Mouse (Mus musculus) cerebellum, postnatal 4 days (tissue): ENCODE measurements around the gene Camsap2.
A peak's percentile ranks its signal among the peaks of the same experiment; 100 is the strongest.

Experiments used
- DNase-seq, 2 experiments: peaks; one replicate each; pipeline ENCODE4 v3.0.0; 2022; ENCODE audit warnings: low spot score in 2 of 2, mixed read lengths in 1 of 2

The Camsap2 gene

DNA sequence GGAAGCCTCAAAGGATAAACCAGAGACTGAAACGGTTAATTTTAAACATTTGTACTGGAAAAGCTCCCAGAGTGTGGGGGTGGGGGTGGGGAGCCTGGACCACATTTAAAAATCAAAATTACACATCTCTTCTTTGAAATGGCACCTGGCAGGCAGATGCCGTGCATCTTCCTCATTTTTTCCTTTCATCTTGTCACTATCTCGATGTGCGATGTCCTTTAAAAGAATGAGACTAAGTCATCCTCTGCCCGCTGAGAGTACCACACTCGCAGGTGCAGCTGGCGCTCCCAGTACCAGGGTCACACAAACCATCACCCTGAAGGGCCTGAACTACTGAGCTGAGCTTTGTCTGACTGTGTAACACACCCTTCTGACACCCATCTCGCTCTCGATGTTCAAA is 87.4 kb downstream of the Camsap2 start:
- no peak for DNase-seq

DNA sequence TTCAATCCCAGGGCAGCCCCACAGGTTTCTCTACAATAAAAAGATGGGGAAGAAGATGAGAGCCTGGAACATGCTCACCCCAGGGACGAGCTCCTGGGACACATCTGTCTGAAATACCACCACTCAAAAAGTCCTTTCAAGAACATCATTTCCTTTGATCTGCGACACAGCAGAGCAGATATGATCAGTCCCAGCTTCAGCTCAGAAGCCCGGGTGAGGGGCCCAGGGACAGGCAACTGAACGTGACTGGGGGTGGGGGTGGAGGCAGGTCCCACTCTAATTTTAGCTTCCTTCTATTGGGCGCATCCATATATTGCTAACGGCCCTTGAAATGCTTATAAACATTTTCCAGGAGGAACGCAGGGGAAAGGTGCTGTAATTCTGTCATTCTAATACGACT is 90.2 kb downstream of the Camsap2 start:
- DNase-seq = no peak

DNA sequence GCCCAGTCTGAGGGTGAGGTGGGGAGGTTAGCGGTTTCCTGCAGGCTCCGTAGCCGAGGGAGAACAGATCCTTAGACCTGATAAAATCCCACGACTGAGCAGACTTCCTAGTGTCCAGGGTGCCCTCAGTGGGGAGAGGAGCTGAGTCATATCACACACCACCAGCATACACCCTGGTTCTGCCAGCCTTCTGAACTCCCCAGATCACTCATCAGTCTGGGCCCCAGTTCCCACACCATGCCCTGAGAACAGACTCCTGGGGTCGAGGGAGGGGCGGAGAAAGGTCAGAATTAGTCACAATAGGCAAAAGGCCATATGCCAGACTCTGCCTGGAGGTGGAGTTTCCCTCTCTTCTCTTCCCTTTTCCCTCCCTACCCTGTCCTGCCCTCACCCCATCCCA is 90.7 kb downstream of the Camsap2 start:
- DNase-seq = no peak

DNA sequence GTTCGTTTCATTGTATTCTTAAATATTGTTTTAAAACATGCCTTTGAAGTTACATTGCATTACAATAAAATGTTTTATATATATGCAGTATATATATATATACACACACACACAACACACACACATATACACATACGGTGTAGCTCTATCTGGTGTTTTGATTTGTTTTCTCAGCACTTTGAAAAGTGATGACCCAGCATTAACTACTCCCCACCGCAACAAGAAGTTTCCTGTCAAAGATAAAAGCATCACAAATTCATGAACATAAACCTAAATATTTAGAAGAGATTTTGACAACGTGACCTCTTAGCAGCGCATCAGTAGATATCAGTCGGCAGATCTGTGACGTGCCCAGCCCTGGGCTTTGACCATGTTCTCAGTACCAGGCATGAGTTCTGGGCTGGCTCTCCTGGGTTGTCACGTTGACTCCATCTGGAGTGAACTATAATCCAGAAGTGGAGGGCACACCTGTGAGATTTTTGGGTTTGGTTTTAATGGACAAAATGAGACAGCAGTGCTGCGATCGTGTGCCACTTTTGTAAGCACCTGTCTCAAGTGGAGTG is 91.3 kb downstream of the Camsap2 start:
- DNase-seq = no peak

DNA sequence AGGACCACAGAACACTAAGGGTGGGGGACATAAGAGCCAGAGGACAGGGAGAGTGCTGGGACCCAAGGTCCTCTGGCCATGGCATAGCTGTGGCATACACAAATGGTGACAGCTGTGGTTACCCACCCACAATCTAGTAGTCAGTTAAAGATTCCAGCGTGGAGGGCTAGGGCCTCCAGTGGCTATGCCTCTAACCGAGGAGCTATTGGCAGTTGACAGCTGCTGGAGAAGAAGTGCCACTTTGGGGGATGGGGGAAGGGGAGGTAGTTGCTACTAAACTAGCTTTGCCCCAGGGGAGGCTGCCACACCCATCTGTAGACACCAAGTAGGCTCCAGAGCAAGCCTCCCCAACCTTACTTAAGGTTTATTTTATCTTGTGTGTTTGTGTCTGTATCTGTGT is 92.4 kb downstream of the Camsap2 start:
- no peak for DNase-seq

DNA sequence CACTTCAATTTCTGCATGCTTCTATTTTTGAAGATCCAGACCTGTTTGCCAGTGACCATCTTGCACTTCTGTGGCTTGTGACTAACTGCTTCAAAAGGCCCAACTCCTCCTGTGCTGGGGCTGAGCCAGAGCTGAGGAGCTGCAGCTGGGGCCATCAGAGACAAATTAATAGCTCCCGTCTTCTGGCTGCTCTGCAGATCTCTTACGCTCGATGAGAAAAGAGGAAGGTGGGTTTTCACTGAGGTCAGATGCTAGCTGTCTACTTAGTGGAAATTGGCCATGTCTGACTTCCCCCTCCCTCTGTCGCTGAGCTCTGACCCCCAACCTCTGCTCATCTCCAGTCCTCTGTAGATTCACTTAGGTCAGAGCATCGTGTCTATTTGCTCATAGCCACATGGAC is 96.2 kb downstream of the Camsap2 start:
- DNase-seq = no peak

DNA sequence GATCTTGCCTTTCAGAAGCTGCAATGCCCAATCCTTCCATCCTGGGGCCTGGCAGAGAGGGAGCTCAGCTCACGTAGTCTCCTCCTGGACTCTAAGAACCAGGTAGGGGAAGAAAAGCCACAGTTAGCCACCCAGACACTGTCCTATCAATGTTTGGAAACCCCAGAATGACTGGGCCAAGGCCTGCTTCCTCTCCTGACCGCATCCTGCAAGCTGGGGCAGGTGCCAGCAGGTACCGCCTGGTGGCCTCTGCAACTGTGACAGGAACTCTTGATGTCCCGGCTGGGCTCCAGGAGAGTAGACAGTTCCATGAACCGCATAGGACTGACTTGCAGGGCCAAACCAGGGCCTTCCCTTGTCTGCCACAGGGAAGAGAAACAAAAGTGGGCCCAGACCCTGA is 98.5 kb downstream of the Camsap2 start:
- no peak for DNase-seq

DNA sequence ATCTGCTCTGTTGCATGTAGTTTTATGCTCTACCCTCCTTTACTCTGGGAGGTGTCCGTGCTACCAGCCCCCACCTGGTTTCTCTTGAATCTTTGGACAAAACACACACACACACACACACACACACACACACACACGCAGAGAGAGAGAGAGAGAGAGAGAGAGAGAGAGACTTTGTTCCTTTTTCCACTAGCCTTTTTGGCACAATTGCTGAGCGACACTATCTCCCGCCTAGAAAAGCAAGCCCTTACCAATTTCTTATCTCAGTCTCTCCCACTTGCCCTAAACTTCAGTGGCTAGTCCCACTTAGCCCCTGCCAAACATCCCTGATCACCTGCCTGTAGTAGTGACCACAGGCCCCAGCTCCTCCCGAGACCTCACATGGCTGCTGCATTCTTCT is 101.4 kb downstream of the Camsap2 start:
- DNase-seq = no peak

DNA sequence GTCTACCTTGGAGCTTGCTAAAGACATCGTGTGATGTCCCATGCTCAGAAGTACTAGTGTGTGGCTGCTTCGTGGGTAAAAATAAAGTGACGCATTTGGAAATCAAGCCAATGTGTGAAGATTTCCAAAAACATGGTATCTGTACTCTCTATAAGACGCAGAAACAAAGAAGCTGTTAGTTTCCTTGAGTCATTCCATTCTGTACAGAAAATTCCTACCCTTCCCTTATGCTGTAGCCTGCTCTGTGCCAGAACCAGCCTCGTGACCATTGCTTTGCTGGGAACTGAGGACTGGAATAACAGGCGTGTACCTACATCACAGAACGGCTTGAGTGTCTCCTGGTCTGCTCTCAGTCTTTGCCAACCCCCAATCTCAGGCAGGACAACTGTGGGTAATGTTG is 104.1 kb downstream of the Camsap2 start:
- DNase-seq = no peak

DNA sequence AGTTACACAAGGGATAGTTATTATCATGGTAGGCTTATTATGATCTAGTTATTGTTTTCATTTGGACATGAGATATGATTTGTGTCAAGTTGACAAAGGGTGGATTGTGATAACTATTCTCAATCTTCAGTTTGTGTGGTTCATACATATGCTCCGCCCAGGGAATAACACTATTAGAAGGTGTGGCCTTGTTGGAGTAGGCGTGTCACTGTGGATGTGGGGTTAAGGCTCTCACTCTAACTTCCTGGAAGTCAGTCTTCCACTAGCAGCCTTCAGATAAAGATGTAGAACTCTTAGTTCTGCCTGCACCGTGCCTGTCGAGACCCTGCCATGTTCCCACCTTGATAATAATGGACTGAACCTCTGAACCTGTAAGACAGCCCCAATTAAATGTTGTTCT is 107.4 kb downstream of the Camsap2 start:
- no peak for DNase-seq

DNA sequence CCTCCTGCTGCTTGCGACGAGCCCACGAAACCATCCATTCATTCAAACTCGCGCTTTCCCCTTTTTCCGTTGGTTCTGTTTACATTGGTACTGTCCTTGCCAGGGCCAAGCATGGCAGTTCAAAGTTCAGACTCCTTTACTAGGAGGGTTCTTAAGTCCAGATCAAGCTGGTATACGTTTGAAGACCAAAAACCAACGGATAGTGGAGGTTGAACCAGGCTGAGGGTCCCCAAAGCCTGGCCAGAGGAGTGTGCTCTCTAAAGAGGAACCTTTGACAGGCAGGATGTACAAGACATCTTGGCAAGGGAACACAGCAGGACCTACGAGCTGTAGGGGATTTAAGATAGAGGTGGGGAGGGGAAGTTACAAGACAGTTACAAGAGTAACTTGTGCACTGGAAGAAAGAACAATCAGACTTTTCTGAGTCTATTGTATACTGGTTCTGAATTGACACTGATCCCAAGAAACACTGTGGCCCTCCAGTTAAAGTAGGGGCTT is 111.3 kb downstream of the Camsap2 start:
- DNase-seq = no peak

DNA sequence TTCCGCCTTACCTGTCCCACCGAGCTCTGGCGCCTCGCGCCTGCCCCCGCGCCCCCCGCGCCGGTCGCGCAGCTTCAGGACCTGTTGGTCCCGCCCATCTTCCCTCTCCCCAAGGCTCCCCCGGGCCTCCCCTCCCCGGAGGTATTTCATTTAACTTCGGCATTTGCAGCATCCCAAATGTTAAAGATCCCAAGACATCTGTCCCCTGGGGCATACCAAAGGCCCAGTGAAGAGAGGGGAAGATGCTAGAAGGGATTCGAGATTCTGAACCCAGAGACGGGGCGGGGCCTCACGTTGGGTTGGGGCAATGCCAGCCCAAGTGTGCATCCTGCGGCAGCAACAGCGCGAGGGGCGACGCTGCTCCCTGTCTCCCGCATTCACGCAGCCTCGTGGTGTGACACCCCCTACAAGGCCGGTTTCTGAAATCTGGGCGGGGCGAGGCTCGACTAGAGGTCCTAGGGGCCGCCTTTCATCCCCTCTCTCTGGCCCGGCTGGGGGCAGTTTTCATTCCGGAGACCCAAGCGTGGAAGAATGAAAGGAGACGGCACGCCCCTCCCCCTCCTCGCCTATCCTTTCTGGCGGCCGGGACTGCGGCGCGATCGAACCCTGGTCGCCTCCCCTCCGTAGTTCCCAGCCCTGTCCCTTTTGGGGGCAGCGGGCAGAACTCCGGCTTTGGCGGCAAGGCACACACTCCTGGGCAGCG is 111.9 kb downstream of the Camsap2 start, which contains the start of gene Inava:
Gene Inava (minus strand): TSS at position 373 of the 703 bp plus-strand sequence.
- DNase-seq = peak; percentile 43 to 61

DNA sequence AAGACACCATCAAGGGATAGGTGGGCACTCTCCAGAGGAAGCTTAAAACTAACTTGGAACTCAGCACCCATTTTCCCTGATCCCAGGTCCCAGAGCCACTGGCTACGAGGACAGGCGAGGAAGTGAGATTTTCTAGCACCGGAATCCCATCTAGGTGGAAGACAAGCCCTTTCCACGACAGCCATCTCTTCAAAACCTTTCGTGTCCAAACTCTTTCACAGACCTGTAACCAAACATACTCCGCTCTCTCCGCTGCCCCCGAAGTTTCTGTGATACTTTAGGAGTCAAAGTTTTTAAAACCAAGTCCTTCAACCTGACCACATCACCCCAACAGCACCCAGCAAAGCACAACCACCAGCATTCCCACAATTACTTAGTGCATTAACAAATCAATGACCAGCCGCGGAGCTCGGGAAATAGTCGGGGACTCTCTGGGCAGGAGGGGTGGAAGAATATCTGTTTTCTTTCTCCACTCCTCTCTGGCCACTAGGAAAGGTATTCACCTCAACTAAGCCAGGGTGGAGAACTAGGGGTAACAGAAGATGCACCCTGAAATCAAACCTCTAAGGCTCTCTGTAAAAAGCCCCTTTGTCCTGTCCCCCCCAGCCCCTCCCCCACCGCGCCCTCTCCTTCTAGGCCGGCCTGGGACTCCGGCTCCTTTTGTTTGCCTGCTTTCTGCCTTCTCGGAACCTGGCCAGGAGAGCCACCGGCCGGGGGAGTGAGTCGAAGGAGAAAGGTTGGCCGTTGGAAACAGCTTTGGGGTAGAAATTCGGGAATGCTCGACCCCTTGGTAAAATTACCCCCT is 112.7 kb downstream of the Camsap2 start:
- DNase-seq = no peak

DNA sequence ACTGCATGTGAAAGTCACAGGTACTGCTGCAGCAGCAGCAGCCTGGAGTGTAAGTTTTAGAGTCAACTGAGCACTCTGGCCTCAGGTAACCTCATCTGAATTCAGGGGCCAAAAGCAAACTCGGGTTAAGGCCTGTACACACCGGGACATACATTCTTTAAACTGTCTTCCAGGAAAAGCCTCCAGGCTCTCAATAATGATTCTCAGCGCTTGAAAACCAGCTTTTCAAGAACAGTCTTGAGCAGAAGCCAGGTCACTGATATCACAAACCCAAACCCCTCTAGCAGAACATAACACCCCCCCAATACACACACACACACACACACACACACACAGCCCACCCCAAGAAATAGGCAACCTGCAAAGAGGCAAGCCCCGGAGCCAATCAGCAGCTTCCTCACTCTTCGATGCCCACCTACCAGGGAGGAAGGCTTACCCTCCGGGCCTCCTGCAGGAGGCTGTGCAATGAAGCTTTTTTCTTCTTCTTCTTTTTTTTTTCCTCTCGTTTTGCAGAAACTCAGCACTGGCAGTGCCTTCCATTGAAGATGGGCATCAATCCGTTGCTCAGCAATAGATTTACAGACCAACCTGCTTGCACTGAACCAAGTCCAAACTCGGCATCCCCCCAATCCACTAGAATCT is 113.5 kb downstream of the Camsap2 start:
- DNase-seq = no peak

DNA sequence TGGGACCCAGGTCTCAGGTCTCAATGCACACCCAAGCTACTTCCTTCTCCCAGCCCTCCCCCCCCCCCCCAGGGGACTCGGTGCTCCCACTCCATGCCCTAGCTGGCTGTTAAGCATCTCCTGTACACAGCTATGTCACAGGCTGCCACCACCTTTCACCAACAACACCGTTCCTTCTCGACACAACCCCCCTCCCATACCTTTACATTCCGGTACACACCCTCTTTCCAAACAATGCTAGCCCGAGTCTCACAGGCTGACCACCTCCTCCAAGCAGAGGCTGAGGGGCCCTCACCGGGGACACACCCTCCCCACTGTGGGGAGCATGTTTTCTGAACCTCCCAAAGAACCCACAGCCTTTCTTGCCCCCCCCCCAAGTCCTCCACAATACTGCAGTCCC is 114.3 kb downstream of the Camsap2 start:
- no peak for DNase-seq

DNA sequence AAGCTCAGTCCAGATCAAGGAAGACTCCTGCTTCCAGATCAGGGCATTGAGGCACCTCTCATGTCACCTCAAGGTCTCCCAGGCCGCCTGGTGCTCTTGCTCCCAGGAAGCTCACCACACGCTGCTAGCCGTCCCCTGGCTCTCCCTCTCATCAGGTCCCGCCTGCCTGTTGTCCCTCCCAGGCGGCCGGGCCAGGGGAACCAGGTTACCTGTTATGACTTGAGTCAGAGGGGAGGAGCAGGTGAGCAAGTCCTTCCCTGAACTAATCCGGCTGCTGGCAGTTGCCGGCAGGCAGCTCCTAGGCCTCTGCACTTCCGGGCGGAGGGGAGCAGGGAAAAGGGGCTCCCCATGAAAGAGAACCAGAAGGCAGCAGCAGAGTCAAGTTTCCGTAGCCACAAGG is 115.7 kb downstream of the Camsap2 start:
- DNase-seq = no peak

DNA sequence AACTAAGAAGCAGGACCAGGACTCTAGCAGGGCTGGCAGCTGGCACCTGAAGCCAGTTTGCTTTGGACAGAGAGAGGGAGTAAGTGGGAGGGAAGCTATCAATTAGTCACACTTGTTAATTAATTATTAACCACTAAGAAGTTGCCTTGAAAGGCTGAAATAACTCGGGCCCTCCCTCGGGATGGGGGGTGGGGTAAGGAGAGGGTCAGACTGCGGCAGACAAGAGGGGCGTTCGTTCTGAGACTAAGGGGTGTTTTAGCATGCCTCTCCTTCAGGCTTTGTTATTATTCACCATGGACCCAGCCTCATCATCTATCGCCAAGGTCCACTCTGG is 116.9 kb downstream of the Camsap2 start:
- no peak for DNase-seq

DNA sequence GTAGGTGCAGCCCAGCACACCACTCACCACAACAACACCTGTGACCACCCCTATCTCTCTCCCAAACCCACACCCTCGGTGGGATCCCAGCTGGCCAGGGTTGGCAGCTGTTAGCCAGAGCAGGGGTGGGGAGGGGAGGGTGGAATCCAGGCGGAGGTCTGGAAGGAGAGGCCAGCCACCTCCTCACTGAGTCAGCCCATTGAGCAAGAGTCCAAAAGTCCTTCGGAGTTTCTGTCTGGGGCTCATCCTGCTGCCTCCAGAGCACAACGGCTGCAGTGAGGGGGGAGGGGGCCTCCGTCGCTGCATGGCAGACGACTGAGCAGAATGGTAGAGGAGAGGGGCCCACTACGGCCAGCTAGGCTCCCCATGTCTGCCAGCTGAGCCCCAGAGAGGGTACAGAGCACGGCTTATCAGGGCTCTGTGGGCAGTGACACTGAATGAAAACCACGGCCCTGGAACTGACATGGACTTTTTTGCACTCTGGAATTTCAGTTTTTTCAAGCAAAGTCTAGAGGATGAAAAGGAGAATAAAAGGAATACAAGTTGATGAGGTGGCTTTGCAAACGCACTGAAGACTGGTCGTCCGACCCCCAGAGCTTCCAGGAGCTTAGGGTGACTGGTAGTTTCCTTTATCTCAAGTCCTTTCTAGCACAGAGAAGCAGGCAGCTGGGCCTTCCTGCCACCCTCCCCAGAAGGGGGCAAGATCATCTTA is 117.4 kb downstream of the Camsap2 start:
- no peak for DNase-seq

DNA sequence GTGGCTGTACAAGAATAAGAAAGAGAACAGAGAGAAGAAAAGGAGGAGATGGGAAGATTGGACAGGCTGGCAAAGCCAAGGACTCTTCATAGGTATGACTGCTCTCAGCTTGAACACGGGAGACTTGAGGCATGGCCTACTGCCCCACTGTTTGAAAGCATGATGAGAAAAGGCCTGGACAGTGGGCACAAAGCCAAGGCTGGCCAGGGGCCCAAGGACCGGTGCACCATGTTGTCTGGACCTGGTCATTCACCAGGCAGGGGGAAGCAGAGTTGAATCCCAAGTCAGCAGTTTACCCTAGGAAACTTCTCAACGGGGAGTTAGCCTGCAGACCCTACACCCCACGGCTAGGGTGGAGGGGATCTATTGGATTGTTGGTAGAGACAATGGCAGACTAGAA is 118.0 kb downstream of the Camsap2 start:
- DNase-seq = peak in 1 of 2 experiments; percentile 36

DNA sequence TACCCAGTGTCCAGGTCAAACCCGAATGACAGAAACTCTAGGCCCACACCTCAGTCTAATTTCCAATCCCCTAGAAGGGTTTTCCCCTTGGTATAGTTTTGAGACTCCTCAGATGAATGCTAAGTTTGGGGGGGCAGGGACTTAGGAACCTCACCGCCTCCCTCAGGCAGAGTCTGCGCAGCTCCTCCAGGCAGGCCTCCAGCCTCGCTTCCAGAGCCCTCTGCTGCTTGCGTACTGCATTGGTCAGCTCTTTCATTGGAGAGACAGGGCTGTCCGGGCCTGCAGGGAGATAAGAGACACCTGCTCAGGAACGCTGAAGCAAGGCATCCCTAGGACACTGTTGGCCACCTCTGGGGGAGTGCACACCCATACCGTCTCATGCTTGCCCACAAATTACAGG is 119.3 kb downstream of the Camsap2 start:
- no peak for DNase-seq

DNA sequence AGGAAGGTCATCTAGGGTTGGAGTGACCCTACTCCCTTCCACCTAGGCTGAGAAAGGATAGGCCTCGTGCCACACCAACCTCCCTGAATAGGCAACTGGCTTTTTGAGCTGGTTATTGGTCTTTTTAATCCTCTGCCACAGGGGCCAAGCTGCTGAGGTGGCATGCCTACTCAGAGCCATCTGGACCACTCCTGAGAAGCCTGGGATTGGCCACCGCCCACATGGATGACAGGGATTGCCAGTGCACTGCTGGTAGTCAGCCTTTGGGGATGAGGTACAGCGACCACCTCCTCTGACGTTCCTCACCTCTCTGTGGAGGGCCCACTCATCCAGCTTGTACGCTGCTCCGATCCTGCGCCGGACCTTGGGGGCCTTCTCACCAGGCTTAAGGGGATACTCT is 120.1 kb downstream of the Camsap2 start:
- no peak for DNase-seq
